Mouse (Mus musculus): ENCODE data around the gene Hist1h1t.

Gene Hist1h1t

Small RNAs within 50 kb of the gene (microRNA-seq; reads per million reads assigned to microRNA genes)
- gene Gm44314 (0 reads per million in 2 experiments), gene Gm44350 (0 reads per million in 2 experiments)

All from adrenal gland (tissue).